Mouse (Mus musculus): Measurements from ENCODE around the gene Scap.

The Scap gene

GRCm38 (mm10) chr9:110333135-110333895 lies at the start of gene Scap:
Gene Scap, plus strand, starts transcription at chr9:110333288.
- peak; percentile 95 to 98 for DNase-seq (ENCODE audit: low spot score in 2 of 2)

DNA sequence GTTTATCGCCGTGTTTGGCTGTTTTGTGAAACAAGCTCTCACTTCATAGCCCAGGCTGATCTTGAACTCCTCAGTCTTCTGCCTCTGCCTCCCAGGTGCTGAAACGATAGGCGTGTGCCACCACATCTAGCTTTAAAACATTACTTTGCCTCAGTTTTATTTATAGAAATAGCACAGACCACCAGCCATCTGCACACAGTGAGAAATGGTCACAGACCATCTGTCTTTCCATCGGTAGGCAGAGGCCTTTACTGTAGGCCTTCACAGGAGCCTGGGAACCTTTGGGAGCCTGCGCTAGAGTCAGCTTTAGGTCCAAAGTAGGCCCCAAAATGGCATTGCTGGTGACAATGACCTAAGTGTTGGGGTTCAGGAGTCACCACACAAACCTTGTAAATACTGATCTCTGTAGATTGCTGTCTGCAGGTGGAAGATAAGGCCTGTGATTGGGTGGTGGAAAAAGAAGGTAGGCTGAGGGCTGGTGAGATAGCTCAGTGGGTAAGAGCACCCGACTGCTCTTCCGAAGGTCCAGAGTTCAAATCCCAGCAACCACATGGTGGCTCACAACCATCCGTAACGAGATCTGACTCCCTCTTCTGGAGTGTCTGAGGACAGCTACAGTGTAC lies 48.9 kb upstream of the Scap start:
- no peak for DNase-seq (ENCODE audit: low spot score in 2 of 2)

- DNase-seq (ENCODE audit: low spot score in 2 of 2) = no peak
Observed at GRCm38 (mm10) chr9:110287321-110287924, 45.7 kb upstream of the Scap start.

- no peak for DNase-seq (ENCODE audit: low spot score in 2 of 2)
Observed at GRCm38 (mm10) chr9:110293254-110293718, 39.8 kb upstream of the Scap start.

DNA sequence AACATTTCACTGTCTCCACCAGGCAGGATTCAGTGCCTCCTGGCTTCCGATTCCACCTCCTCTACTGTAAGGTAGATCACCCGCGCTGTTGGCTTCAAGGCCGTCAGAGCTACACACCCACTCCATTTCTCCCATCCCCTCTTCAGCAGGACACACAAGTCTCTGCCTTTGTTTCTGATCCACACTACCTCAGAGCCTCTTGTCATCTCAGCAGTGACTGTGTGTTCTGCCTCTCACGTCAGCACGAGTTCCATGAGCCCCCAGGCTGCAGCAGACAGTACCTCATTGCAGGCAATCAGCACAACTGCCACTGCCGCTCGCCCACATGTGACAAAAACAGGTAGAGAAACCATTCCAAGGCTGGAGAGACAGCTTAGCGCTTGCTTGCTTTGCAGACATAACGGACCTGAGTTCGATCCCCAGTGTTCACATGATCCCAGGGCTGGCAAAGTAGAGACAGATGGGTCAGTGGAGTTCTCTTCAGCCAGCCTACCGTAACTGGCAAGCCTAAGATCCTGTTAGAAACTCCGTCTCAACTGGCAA lies 39.1 kb upstream of the Scap start:
- DNase-seq (ENCODE audit: low spot score in 2 of 2) = no peak

GRCm38 (mm10) chr9:110294786-110295185 lies 38.3 kb upstream of the Scap start:
- DNase-seq (ENCODE audit: low spot score in 2 of 2) = no peak

GRCm38 (mm10) chr9:110296867-110297627 lies 36.0 kb upstream of the Scap start:
- peak; percentile 48 to 56 for DNase-seq (ENCODE audit: low spot score in 2 of 2)

- no peak for DNase-seq (ENCODE audit: low spot score in 2 of 2)
Observed at GRCm38 (mm10) chr9:110304516-110304915, 28.6 kb upstream of the Scap start.

DNA sequence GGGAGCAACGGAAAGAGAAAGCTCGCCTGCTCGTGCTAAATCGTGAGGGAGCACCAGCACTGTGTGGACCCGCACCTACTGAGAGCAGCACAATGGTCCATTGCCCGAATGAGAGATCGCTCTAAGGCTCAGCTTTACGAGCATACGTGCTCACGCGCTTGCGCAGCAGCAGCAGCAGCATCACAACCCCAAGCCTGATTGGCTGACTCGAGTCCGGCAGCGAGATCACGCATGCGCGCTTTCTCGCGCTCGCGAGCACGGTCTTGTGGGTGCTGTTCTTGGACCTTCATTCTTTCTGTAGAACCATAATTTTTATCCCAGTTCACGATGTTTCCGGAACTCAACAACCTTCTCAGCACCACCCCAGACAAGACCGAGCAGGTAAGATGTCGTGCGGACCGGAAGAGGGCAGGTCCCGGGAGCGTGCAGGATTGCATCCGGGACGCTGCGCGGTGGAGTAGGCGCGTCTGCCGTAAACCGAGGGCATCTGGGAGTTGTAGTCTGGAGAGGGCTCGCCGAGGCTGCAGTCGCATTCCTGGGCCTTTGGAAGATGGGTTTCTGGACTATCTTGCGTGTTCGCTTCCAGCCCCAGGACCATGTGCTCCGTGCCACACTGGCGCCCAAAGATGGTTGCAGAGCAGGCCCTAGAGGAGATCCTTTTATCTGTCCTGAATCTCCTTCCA lies 28.0 kb upstream of the Scap start, which contains the start of gene Elp6:
Gene Elp6, plus strand, starts transcription at position 205 of the 683 bp plus-strand sequence.
- peak; percentile 88 to 89 for DNase-seq (ENCODE audit: low spot score in 2 of 2)

DNA sequence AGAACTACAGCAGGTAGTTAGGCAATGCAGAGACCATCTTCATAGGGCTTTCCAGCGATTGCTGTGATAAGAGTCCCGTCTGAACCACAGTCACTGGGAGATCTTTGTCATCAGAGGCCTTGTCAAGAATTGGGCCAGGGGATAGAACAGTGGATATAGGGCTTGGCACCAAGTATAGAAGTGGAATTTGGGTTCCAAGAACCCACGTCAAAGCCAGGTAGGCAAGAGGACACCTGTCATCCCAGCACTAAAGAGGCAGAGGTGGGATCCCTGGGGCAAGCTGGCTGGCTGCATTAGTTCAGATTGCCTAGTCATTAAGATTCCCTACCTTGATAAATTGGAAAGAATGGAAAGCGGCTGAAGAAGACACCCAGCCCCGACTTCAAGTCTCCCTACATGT lies 26.7 kb upstream of the Scap start:
- no peak for DNase-seq (ENCODE audit: low spot score in 2 of 2)

- DNase-seq (ENCODE audit: low spot score in 2 of 2) = no peak
Observed at GRCm38 (mm10) chr9:110314706-110315105, 18.4 kb upstream of the Scap start.

DNA sequence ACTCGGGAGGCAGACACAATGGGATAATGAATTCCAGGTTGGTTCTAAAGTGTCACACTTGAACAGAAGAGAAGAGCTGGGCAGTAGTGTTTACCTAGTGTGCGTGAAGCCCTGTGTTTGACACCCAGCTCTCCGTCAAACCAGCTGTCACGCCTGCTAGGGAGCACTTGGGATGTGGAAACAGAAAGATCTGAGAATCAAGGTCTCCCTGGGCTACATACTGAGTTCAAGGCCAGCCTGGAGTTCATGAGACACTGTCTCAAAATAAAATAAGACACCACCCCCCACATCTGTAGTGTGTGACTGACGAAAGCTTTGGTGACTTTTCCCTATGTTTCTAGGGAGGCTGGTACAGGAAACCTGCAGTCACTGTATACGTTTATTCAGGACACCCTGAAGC lies 17.7 kb upstream of the Scap start:
- DNase-seq (ENCODE audit: low spot score in 2 of 2) = no peak

DNA sequence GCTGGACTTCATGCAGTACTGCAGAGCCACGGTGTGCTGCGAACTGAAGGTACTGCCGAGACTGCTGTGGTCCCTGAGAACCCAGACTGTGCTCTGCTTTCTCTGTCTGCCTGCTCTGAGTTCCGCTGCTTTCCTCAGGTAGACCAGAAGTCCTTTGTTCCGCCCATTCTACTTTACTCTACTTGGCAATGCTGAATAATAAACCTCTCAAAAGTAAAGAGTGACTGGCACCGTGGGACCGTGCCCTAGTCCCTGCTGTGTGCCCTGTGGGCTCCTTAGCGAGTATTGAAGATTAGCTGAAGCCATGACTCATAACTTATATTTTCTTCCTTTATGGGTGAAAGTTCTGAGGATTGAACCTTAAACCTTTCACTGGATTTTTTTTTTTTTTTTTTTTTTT lies 17.2 kb upstream of the Scap start:
- no peak for DNase-seq (ENCODE audit: low spot score in 2 of 2)

GRCm38 (mm10) chr9:110316503-110316902 lies 16.6 kb upstream of the Scap start:
- DNase-seq (ENCODE audit: low spot score in 2 of 2) = no peak

- no peak for DNase-seq (ENCODE audit: low spot score in 2 of 2)
Observed at GRCm38 (mm10) chr9:110320769-110321168, 12.3 kb upstream of the Scap start.

DNA sequence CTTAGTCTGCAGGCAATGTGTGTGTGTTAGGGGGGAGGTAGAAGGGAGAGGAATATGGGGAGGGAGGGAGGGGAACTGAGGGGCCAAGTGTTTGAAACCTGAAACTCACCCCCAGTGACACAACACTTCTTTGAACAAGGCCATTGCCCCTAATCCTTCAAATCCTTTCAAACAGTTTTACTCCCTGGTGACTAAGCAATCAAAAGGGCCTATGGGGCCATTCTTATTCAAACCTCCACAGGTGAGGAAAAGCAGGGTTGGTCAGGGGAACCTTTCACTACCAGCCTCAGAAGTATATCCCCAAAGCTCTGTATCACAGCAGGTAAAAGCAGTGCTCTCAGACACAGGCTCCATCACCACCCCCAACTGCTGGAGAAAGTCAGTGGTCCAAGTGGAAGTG lies 10.1 kb upstream of the Scap start:
- no peak for DNase-seq (ENCODE audit: low spot score in 2 of 2)

DNA sequence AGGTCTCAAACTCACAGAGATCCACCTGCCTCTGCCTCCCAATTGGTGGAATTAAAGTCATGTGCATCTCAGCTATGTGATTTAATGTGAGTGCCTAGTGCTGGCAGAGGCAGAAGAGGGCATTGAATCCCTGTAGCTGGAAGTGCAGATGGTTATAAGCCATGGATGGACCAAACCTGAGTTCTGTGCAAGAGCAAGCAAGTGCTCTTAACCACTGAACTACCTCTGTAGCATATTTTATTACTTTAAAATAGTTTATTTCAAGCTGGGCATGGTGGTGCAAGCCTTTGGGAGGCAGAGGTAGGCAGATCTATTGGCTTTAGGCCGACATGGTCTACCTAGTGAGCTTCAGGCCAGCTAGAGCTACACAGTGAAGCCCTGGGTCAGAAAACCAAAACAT lies 8.9 kb upstream of the Scap start:
- DNase-seq (ENCODE audit: low spot score in 2 of 2) = no peak

GRCm38 (mm10) chr9:110328178-110328577 lies 4.9 kb upstream of the Scap start:
- DNase-seq (ENCODE audit: low spot score in 2 of 2) = no peak

GRCm38 (mm10) chr9:110328946-110329630 lies 4.0 kb upstream of the Scap start:
- no peak for DNase-seq (ENCODE audit: low spot score in 2 of 2)

DNA sequence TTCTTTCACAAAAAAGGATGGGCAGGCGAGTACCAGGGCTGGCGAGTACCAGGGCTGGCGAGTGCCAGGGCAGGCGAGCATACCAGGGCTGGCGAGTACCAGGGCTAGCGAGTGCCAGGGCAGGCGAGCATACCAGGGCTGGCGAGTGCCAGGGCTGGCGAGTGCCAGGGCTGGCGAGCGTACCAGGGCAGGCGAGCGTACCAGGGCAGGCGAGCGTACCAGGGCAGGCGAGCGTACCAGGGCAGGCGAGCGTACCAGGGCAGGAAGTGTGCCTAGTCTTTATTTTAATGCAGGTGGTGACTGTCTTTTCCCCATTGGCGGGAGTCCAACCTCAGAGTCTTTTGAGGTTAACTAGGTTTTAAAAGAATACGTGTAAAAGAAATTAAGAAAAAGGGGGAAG lies 3.4 kb upstream of the Scap start:
- DNase-seq (ENCODE audit: low spot score in 2 of 2) = no peak

DNA sequence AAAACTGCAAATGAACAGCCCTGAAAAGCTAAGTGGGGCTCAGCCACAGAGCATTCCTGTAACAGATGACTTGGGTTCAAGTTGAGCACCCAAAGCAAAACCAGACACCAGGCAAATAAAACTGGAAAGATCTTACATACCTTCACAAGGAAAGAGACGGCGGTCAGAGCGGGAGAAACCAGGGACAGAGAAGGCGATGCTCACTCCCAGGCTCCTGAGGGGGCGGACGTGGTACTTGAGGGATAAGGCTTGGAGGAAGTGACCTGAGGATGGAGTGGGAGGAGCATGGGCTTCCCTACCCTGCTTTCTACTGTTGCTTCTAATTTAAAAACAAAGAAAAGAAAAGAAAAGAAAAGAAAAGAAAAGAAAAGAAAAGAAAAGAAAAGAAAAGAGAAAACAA lies 2.7 kb upstream of the Scap start:
- no peak for DNase-seq (ENCODE audit: low spot score in 2 of 2)

Data from urinary bladder, adult 18-20 months (tissue).